Mouse (Mus musculus) cerebellum, postnatal 4 days (tissue): ENCODE results near the gene Gm49393.

Experiments used
- DNase-seq, 2 experiments: peaks; one replicate each; pipeline ENCODE4 v3.0.0; 2022; ENCODE audit warnings: low spot score in 2 of 2, mixed read lengths in 1 of 2

The Gm49393 gene

DNA sequence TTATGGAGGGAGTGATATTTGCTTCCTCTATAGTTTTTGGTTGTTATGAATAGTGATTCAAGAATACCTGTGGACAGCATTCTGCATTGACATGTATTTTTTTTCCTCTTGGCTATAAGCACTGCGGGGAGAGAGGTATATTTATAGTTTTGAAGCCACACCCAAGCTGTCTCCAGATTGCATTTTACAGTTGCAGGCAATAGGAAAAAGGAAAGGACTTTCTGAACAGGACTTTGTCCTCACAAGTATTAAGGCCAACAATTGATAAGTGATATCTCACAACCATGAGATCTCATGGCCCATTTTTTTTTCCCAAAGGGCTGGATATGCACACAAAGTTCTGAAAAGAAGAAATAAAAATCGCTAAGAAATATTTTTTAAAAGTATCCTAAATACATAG is 125.7 kb downstream of the Gm49393 start:
- DNase-seq: no peak
